Mouse (Mus musculus): Measurements from ENCODE around the gene Sh3pxd2a. TPM values are rescaled to one million over a fixed set of nuclear protein-coding genes. Genes with fewer than 3 reads are reported as not detected.

The Sh3pxd2a gene
- polyA plus RNA-seq, 1 experiment: 150 TPM

DNA sequence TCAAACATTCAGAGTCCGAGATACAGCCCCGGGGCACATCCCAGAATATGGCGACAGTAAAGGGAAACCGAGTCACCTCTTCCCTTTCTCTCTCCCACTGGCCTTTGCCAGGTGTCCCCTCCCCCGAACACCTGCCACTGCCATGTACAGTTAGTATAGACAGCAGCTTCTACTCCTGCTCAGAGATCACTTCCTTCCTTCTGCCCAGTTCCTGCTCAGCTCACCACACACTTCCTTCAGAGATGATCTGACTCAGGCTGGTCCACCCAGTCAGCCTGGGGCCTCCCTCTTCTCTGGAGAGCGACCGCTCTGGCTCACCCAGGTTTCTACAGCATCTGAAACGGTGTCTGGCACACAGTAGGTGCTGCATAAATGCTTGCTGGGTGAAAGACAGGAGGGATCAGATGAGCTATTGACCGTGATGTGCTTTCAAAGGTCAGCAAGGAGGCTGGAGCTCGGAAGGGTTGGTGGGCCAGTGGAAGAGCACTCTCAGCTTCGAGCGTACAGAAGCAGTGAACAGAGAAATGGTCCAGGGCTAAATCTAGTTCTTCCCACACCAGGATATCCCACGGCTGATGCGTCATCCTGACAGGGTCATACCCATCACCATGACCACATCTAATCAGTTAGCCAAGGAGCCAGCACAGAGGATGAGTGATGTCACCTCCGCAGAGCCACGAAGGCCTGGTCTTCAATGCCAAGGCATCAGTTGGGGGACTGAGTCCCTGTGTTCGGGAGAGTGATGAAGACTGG lies 22.5 kb downstream of the Sh3pxd2a start:
- TF ChIP-seq CTCF (IDR thresholded peaks at IDR 0.05; ENCODE audit: borderline replicate concordance, insufficient read depth, low read length) (no peak), POLR2A (IDR thresholded peaks at IDR 0.05; ENCODE audit: low read depth, low read length) (no peak)
- no peak overlapping the region for H3K27ac ChIP-seq (ENCODE audit: insufficient read depth, low read length)
- no peak overlapping the region for H3K4me3 ChIP-seq (ENCODE audit: insufficient read depth, low read length)
- peaks cover 14% of the 10 kb centered on the region for H3K4me1 ChIP-seq (ENCODE audit: control insufficient read depth, insufficient read depth, low read length)

DNA sequence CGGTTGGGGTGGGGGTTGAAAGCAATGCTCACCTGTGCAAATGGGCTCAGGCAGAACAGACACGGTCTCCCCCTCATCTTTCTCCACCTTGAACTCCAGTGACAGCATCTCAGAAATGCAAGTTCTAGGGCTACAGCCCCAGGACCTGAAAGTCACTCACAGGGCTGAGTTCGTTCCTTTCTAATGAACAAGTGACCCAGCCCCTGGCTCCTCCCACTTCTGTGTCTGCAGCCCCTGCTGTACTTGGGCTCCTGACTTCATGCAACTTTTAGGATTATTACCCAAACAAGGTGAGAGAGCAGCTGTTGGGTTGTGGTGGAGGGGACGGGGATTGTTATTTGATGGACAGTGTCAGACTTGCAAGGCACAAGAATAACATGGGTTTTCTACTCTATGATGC lies 23.2 kb downstream of the Sh3pxd2a start:
- no peak overlapping the region for H3K4me3 ChIP-seq (ENCODE audit: insufficient read depth, low read length)
- no peak overlapping the region for H3K27ac ChIP-seq (ENCODE audit: insufficient read depth, low read length)
- peaks cover 14% of the 10 kb centered on the region for H3K4me1 ChIP-seq (ENCODE audit: control insufficient read depth, insufficient read depth, low read length)
- TF ChIP-seq POLR2A (IDR thresholded peaks at IDR 0.05; ENCODE audit: low read depth, low read length) (no peak), CTCF (IDR thresholded peaks at IDR 0.05; ENCODE audit: borderline replicate concordance, insufficient read depth, low read length) (no peak)

DNA sequence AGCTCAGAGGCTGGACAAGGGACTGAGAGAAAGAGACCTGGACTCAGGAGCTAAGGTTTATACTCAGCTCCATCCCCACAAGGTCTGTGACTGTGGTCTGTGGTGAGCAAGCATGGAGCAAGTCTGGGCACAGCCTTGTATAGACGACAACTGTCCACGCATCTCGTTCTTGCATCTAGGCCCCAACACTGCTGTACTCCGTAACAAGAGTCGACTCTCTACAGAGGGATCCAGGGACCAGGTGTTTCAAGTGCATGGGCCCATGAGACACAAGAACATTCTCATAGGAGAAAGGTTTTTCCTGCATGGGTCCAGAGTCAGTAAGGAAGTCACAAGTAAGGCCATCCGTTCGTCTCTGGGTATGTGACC lies 23.8 kb downstream of the Sh3pxd2a start:
- TF ChIP-seq POLR2A (IDR thresholded peaks at IDR 0.05; ENCODE audit: low read depth, low read length) (no peak), CTCF (IDR thresholded peaks at IDR 0.05; ENCODE audit: borderline replicate concordance, insufficient read depth, low read length) (no peak)
- Histone ChIP-seq H3K27ac (ENCODE audit: insufficient read depth, low read length) (no peak overlapping the region), H3K4me3 (ENCODE audit: insufficient read depth, low read length) (no peak overlapping the region), H3K4me1 (ENCODE audit: control insufficient read depth, insufficient read depth, low read length) (peaks cover 14% of the 10 kb centered on the region)

DNA sequence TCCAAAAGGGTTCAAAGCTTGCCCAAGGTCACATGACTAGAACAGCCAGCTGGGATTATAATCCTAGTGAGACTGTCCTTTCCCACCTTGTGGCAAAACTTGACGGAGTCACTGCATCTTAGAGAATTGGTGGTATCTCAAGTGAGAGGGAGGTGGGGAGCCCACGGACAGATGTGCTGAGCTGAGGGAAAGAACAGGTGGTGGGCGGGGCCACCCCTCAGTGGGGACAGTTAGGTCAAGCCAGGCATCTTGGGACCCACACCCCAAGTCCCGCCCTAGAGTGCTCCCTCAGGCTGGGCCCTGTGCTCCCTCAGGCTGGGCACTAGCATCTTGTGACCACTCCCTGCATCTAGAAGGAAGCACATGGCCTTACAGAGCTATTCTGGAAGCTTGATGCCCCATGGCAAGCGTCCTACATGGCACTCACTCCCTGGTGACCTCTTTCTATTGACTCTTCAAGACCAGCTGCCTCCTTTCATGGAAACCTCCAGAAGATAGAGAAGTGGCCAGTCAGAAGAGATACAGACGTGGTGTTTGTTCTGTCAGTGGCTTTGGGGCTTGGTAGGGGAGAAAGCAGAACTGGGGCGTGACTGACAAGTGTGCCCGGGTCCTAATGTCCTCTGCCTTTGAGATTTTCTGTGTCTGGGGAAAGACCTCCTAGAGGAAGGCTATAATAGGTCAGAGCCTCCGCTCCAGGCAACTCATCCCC lies 24.3 kb downstream of the Sh3pxd2a start:
- H3K4me3 ChIP-seq (ENCODE audit: insufficient read depth, low read length): no peak overlapping the region

DNA sequence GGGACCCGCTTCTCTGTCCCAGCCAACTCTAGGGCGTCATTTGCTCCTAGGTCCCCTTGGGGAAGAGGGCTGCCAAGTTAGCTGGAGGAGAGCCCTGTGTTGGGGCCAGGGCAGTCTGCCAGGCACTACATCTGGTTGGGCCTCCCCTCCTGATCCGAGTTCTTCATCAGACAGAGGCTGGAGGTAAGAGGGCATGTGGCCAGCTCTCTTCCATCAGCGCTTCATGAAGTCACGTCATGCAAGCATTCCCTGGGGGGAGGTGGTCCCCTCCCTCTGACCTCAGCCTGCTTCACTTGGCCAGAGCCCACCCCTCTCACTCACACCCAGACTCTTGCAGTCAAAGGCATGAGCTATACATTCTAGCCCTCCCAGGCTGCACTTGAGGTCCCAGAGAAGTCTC lies 25.8 kb downstream of the Sh3pxd2a start:
- no peak for TF ChIP-seq POLR2A (IDR thresholded peaks at IDR 0.05; ENCODE audit: low read depth, low read length)
- TF ChIP-seq CTCF (IDR thresholded peaks at IDR 0.05; ENCODE audit: borderline replicate concordance, insufficient read depth, low read length): no peak
- Histone ChIP-seq H3K27ac (ENCODE audit: insufficient read depth, low read length) (no peak overlapping the region), H3K4me1 (ENCODE audit: control insufficient read depth, insufficient read depth, low read length) (peaks cover 6% of the 10 kb centered on the region), H3K4me3 (ENCODE audit: insufficient read depth, low read length) (no peak overlapping the region)

More for the DNA sequence above, 24.3 kb downstream of the Sh3pxd2a start:
- H3K27ac ChIP-seq (ENCODE audit: insufficient read depth, low read length): no peak overlapping the region
- TF ChIP-seq CTCF (IDR thresholded peaks at IDR 0.05; ENCODE audit: borderline replicate concordance, insufficient read depth, low read length) (no peak), POLR2A (IDR thresholded peaks at IDR 0.05; ENCODE audit: low read depth, low read length) (no peak)
- H3K4me1 ChIP-seq (ENCODE audit: control insufficient read depth, insufficient read depth, low read length): peaks cover 14% of the 10 kb centered on the region

DNA sequence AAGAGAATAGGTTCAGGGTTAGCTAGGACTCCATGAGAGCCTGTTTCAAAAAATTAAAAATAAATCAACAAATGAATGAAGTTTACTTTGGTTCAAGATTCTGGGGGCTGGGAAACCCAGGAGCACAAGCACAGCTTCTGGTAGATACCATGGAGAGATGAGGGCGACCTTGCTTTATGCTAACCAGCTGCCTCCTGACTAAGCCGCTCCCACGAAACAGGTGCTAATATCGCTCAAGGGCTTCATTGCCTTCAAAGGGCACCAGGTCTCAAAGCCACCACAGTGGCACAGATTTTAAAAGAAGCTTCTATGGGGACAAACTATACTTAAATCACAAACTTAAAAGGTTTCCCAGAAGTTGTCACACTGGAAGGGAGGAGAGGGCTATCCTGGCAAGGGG lies 27.2 kb downstream of the Sh3pxd2a start:
- no peak overlapping the region for H3K4me3 ChIP-seq (ENCODE audit: insufficient read depth, low read length)
- peaks cover 3% of the 10 kb centered on the region; the same call in 1 of the 2 replicates for H3K4me1 ChIP-seq (ENCODE audit: control insufficient read depth, insufficient read depth, low read length)
- no peak overlapping the region for H3K27ac ChIP-seq (ENCODE audit: insufficient read depth, low read length)
- TF ChIP-seq CTCF (IDR thresholded peaks at IDR 0.05; ENCODE audit: borderline replicate concordance, insufficient read depth, low read length): no peak
- TF ChIP-seq POLR2A (IDR thresholded peaks at IDR 0.05; ENCODE audit: low read depth, low read length): no peak

DNA sequence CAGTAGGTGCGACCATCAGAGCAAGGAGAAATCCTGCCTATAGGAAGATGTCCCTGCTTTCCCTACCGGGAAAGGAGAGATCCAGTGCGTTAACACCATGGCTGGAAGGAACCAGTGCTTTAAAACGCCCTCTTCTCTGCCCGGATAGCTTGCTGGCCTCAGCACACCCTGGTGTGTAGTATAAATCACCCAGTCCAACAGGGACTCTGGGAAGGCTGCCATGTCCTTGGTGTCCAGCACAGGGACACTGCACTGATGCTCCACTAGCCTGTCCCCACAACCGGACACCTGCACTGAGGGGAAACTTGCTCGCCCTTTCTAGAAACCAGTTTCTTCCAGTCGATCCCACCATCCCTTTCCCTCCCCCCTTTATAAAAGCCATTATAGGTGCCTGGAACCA lies 28.0 kb downstream of the Sh3pxd2a start:
- peaks cover 3% of the 10 kb centered on the region; the same call in 1 of the 2 replicates for H3K4me1 ChIP-seq (ENCODE audit: control insufficient read depth, insufficient read depth, low read length)
- TF ChIP-seq CTCF (IDR thresholded peaks at IDR 0.05; ENCODE audit: borderline replicate concordance, insufficient read depth, low read length): no peak

DNA sequence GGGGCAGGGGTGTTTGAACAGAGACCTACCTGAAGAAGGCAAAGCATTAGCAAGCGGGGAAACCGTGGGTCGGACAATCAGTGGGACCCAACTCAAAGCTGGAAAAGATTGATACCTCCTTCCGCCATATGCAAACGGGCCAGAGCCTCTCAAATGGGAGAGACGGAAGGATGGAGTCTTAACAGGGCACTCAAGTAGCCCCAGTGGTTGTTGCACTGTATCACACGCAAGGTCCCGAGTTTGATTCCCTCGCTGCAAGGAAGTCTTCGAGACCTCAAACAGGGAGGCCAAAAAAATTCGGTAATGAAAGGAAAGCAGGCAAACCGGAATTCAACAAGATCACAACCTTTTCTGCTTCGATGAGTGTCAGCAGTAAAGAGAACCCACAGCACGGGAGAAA lies 29.5 kb downstream of the Sh3pxd2a start:
- no peak for TF ChIP-seq CTCF (IDR thresholded peaks at IDR 0.05; ENCODE audit: borderline replicate concordance, insufficient read depth, low read length)
- no peak for TF ChIP-seq POLR2A (IDR thresholded peaks at IDR 0.05; ENCODE audit: low read depth, low read length)
- Histone ChIP-seq H3K27ac (ENCODE audit: insufficient read depth, low read length) (no peak overlapping the region), H3K4me1 (ENCODE audit: control insufficient read depth, insufficient read depth, low read length) (peaks cover 3% of the 10 kb centered on the region; the same call in 1 of the 2 replicates), H3K4me3 (ENCODE audit: insufficient read depth, low read length) (no peak overlapping the region)

More for the DNA sequence above, 28.0 kb downstream of the Sh3pxd2a start:
- Histone ChIP-seq H3K27ac (ENCODE audit: insufficient read depth, low read length) (no peak overlapping the region), H3K4me3 (ENCODE audit: insufficient read depth, low read length) (no peak overlapping the region)

DNA sequence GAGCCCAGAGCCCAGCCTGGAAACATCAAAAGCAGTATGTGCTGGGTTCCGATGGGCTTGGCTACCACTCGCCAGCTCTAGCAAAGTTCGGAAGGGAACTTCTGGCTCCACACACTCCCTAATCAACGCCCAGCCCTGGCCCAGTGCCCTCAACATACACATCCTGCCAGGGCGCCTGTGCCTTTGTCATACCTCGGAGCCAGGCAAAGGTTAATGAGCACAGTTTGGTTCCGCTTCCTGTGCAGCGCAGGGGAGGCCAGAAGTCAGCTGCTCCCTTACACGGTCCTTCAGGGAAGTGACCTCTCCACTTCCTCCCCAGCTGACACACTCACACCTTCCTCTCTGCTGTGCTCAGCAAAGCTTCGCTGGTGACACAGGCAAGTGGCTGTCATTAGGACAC lies 31.9 kb downstream of the Sh3pxd2a start:
- Histone ChIP-seq H3K4me1 (ENCODE audit: control insufficient read depth, insufficient read depth, low read length) (no peaks in the 10 kb centered on the region), H3K27ac (ENCODE audit: insufficient read depth, low read length) (no peak overlapping the region), H3K4me3 (ENCODE audit: insufficient read depth, low read length) (no peak overlapping the region)
- TF ChIP-seq CTCF (IDR thresholded peaks at IDR 0.05; ENCODE audit: borderline replicate concordance, insufficient read depth, low read length) (no peak), POLR2A (IDR thresholded peaks at IDR 0.05; ENCODE audit: low read depth, low read length) (no peak)
